Comparison of ENCODE assay signal across 8 mouse cellular contexts in genomic region chr4:40850582-40850981, GRCm38 (mm10). TPM values are rescaled to one million over a fixed set of nuclear protein-coding genes. Genes with fewer than 3 reads are reported as not detected.
A peak's percentile ranks its signal among the peaks of the same experiment; 100 is the strongest.
DNase-seq lines count a peak whose midpoint lies in the region; ATAC-seq and TF ChIP-seq lines count a peak whose summit lies in the region.

No protein-coding gene starts in this region.

- no peaks in the 10 kb centered on the region for H3K9me3 ChIP-seq in kidney, postnatal 0 days (replicated peaks; ENCODE audit: low read length)
- no peaks in the 10 kb centered on the region for H3K9me3 ChIP-seq in embryonic facial prominence, embryonic 10.5 days
- no peaks in the 10 kb centered on the region for H3K9me3 ChIP-seq in limb, embryonic 10.5 days (replicated peaks)
- H3K9me3 ChIP-seq in neural tube, embryonic 13.5 days: no peaks in the 10 kb centered on the region
- H3K9me3 ChIP-seq in forebrain, embryonic 11.5 days (ENCODE audit: control insufficient read depth, low read length): no peaks in the 10 kb centered on the region

- no peaks in the 10 kb centered on the region for H3K27me3 ChIP-seq in kidney, postnatal 0 days (ENCODE audit: insufficient read depth, low read length)
- H3K27me3 ChIP-seq in embryonic facial prominence, embryonic 10.5 days (replicated peaks; ENCODE audit: low read depth, poor library complexity, severe bottlenecking): no peaks in the 10 kb centered on the region
- no peaks in the 10 kb centered on the region for H3K27me3 ChIP-seq in limb, embryonic 10.5 days (ENCODE audit: low read depth, poor library complexity, severe bottlenecking)
- H3K27me3 ChIP-seq in neural tube, embryonic 13.5 days: no peaks in the 10 kb centered on the region
- no peaks in the 10 kb centered on the region for H3K27me3 ChIP-seq in forebrain, embryonic 11.5 days (ENCODE audit: control insufficient read depth, insufficient read depth, low read length)

- peaks cover 4% of the 10 kb centered on the region; the same call in 1 of the 2 replicates for H3K36me3 ChIP-seq in kidney, postnatal 0 days (ENCODE audit: insufficient read depth, low read length)
- H3K36me3 ChIP-seq in embryonic facial prominence, embryonic 10.5 days (replicated peaks): 0 out of 2 replicates have a peak, but pooled peaks cover 5% of the 10 kb centered on the region
- peaks cover 5% of the 10 kb centered on the region; the same call in 1 of the 2 replicates for H3K36me3 ChIP-seq in limb, embryonic 10.5 days
- no peaks in the 10 kb centered on the region for H3K36me3 ChIP-seq in neural tube, embryonic 13.5 days
- no peaks in the 10 kb centered on the region for H3K36me3 ChIP-seq in forebrain, embryonic 11.5 days (ENCODE audit: control insufficient read depth, insufficient read depth, low read length)

- peak overlapping the region; percentile 91 for H3K4me2 ChIP-seq in kidney, postnatal 0 days (ENCODE audit: low read length)
- peak overlapping the region; percentile 67 for H3K4me2 ChIP-seq in neural tube, embryonic 13.5 days
- H3K4me2 ChIP-seq in forebrain, embryonic 11.5 days (ENCODE audit: low read depth, low read length, severe bottlenecking): no peak overlapping the region

- WGBS in kidney, postnatal 0 days: 71% methylated on average over 5 of the region's 5 CpGs
- 88% methylated on average over 5 of the region's 5 CpGs for WGBS in embryonic facial prominence, embryonic 10.5 days
- WGBS in limb, embryonic 10.5 days: 84% methylated on average over 5 of the region's 5 CpGs
- 87% methylated on average over 5 of the region's 5 CpGs for WGBS in neural tube, embryonic 13.5 days
- 86% methylated on average over 5 of the region's 5 CpGs for WGBS in forebrain, embryonic 11.5 days

- no peak for TF ChIP-seq CTCF in kidney, postnatal 0 days (IDR thresholded peaks at IDR 0.05; ENCODE audit: low read depth)

- no peak for ATAC-seq in kidney, postnatal 0 days (replicated peaks; ENCODE audit: low FRiP score, low read depth)
- ATAC-seq in neural tube, embryonic 13.5 days (ENCODE audit: low read depth): no peak
- ATAC-seq in forebrain, embryonic 11.5 days (replicated peaks; ENCODE audit: low FRiP score): no peak

- H3K4me3 ChIP-seq in kidney, postnatal 0 days (replicated peaks; ENCODE audit: low read depth, low read length): peak overlapping the region; percentile 69
- H3K4me3 ChIP-seq in embryonic facial prominence, embryonic 10.5 days: 0 out of 2 replicates have a peak overlapping the region, but pooled peaks have one; percentile 81
- 0 out of 2 replicates have a peak overlapping the region, but pooled peaks have one; percentile 0 for H3K4me3 ChIP-seq in limb, embryonic 10.5 days
- H3K4me3 ChIP-seq in neural tube, embryonic 13.5 days: 0 out of 2 replicates have a peak overlapping the region, but pooled peaks have one; percentile 5
- no peak overlapping the region for H3K4me3 ChIP-seq in forebrain, embryonic 11.5 days (ENCODE audit: low read depth, low read length)

- no peak for DNase-seq in kidney, postnatal 0 days (ENCODE audit: low spot score)
- no peak for DNase-seq in kidney, postnatal 36 days
- DNase-seq in embryonic facial prominence, embryonic 10.5 days (ENCODE audit: low spot score): no peak
- DNase-seq in limb, embryonic 10.5 days (ENCODE audit: low spot score): no peak
- no peak for DNase-seq in frontal cortex, postnatal 14 days (ENCODE audit: low spot score in 2 of 2)
- no peak for DNase-seq in forebrain, embryonic 11.5 days (ENCODE audit: low spot score)
- DNase-seq in kidney, adult 9 months: no peak

- no peak overlapping the region for H3K27ac ChIP-seq in kidney, postnatal 0 days
- no peak overlapping the region for H3K27ac ChIP-seq in embryonic facial prominence, embryonic 10.5 days (replicated peaks)
- H3K27ac ChIP-seq in limb, embryonic 10.5 days: no peak overlapping the region
- H3K27ac ChIP-seq in neural tube, embryonic 13.5 days (replicated peaks): no peak overlapping the region
- H3K27ac ChIP-seq in forebrain, embryonic 11.5 days (ENCODE audit: low read depth, low read length): no peak overlapping the region

- H3K9ac ChIP-seq in kidney, postnatal 0 days (ENCODE audit: low read depth, low read length): peak overlapping the region; percentile 86; the same call in 1 of the 2 replicates
- H3K9ac ChIP-seq in neural tube, embryonic 13.5 days: 0 out of 2 replicates have a peak overlapping the region, but pooled peaks have one; percentile 86
- no peak overlapping the region for H3K9ac ChIP-seq in forebrain, embryonic 11.5 days (ENCODE audit: low read length)

- H3K4me1 ChIP-seq in kidney, postnatal 0 days (replicated peaks; ENCODE audit: insufficient read depth, low read length): peaks cover 38% of the 10 kb centered on the region
- peaks cover 46% of the 10 kb centered on the region for H3K4me1 ChIP-seq in embryonic facial prominence, embryonic 10.5 days
- H3K4me1 ChIP-seq in limb, embryonic 10.5 days: peaks cover 51% of the 10 kb centered on the region
- H3K4me1 ChIP-seq in neural tube, embryonic 13.5 days (replicated peaks): peaks cover 46% of the 10 kb centered on the region
- H3K4me1 ChIP-seq in forebrain, embryonic 11.5 days (replicated peaks; ENCODE audit: control insufficient read depth, insufficient read depth, low read length): peaks cover 3% of the 10 kb centered on the region; the same call in 1 of the 2 replicates

RNA-seq across cellular contexts. Expression of gene B4galt1, which starts 3.2 kb away (rescaled TPM):
- 35.9 and 38.9 TPM in 2 replicates for polyA plus RNA-seq in kidney, postnatal 0 days (2015; fragmentation: Nextera tagmentation; extraction: Ambion mirVana)
- polyA plus RNA-seq in embryonic facial prominence, embryonic 10.5 days (2016; fragmentation: Nextera tagmentation; extraction: Ambion mirVana): 23.8 and 24.7 TPM in 2 replicates
- 23.6 and 29.9 TPM in 2 replicates for polyA plus RNA-seq in limb, embryonic 10.5 days (2016; fragmentation: Nextera tagmentation; extraction: Ambion mirVana)
- 10.2 and 12.1 TPM in 2 replicates for polyA plus RNA-seq in neural tube, embryonic 13.5 days (2015; fragmentation: Nextera tagmentation; extraction: Ambion mirVana)
- 19.3 and 20.3 TPM in 2 replicates for polyA plus RNA-seq in forebrain, embryonic 11.5 days (2014; fragmentation: Nextera tagmentation; extraction: Ambion mirVana)
